Mouse (Mus musculus) liver, adult 2 months (tissue): ENCODE measurements around the gene Lrrc20.

ENCODE experiments used
- CTCF ChIP-seq: fragments of 200-500 bp; IDR thresholded peaks from 2 replicates; pipeline ENCODE4 v1.5.1; 2011; ENCODE audit warnings: low read depth, low read length, control low read depth
- POLR2A ChIP-seq: fragments of 200-500 bp; IDR thresholded peaks from 2 replicates; pipeline ENCODE4 v1.6.1; 2011; ENCODE audit warnings: low read length, control low read depth; ENCODE audit not compliant: insufficient read depth; ENCODE audit errors: extremely low read depth

- TF ChIP-seq POLR2A: no peak
- peak; percentile 80 for TF ChIP-seq CTCF
These were observed 130.2 kb downstream of the Lrrc20 start for GRCm38 (mm10) chr10:61605851-61606250.
